Mouse (Mus musculus): Measurements from ENCODE around the gene Pax8. TPM values are rescaled to one million over a fixed set of nuclear protein-coding genes. Genes with fewer than 3 reads are reported as not detected.

Gene Pax8
- polyA plus RNA-seq (2014; fragmentation: Nextera tagmentation; extraction: Ambion mirVana) = 4.5 and 5.4 TPM in 2 replicates

GRCm38 (mm10) chr2:24475420-24475819 is at the start of gene Pax8:
TSS of gene Pax8 (minus strand) at chr2:24475599.
- peak within 1 kb of the TSS; percentile 37 for H3K4me3 ChIP-seq (replicated peaks; ENCODE audit: low read depth, low read length)

GRCm38 (mm10) chr2:24521430-24522226 is 46.2 kb upstream of the Pax8 start:
- peak; percentile 82 for ATAC-seq (ENCODE audit: low FRiP score, low TSS enrichment)
- Histone ChIP-seq H3K4me2 (ENCODE audit: low read length) (peak overlapping the region; percentile 81), H3K9ac (replicated peaks; ENCODE audit: low read length) (peak overlapping the region; percentile 51), H3K27me3 (ENCODE audit: control insufficient read depth, insufficient read depth, low read length) (no peaks in the 10 kb centered on the region), H3K4me1 (ENCODE audit: control insufficient read depth, insufficient read depth, low read length) (0 out of 2 replicates have a peak, but pooled peaks cover 4% of the 10 kb centered on the region), H3K4me3 (replicated peaks; ENCODE audit: low read depth, low read length) (peak overlapping the region; percentile 43), H3K27ac (replicated peaks; ENCODE audit: low read depth, low read length) (peak overlapping the region; percentile 41; the same call in 1 of the 2 replicates), H3K9me3 (ENCODE audit: control insufficient read depth, low read length) (no peaks in the 10 kb centered on the region), H3K36me3 (ENCODE audit: control insufficient read depth, insufficient read depth, low read length) (no peaks in the 10 kb centered on the region)
- 1% methylated on average over 33 of the region's 33 CpGs for WGBS
- DNase-seq = peak; percentile 77

More at GRCm38 (mm10) chr2:24475420-24475819, at the start of gene Pax8:
- Histone ChIP-seq H3K9me3 (ENCODE audit: control insufficient read depth, low read length) (no peaks in the 10 kb centered on the region), H3K36me3 (ENCODE audit: control insufficient read depth, insufficient read depth, low read length) (no peaks in the 10 kb centered on the region), H3K9ac (replicated peaks; ENCODE audit: low read length) (no peak within 1 kb of the TSS; the same call in 1 of the 2 replicates), H3K4me1 (ENCODE audit: control insufficient read depth, insufficient read depth, low read length) (peaks cover 15% of the 10 kb centered on the region; the same call in 1 of the 2 replicates), H3K4me2 (ENCODE audit: low read length) (peak within 1 kb of the TSS; percentile 61), H3K27me3 (ENCODE audit: control insufficient read depth, insufficient read depth, low read length) (peaks cover 54% of the 10 kb centered on the region), H3K27ac (replicated peaks; ENCODE audit: low read depth, low read length) (0 out of 2 replicates have a peak within 1 kb of the TSS, but pooled peaks have one; percentile 32)
- ATAC-seq (ENCODE audit: low FRiP score, low TSS enrichment) = peak; percentile 24; the same call in 1 of the 2 replicates
- WGBS = 14% methylated on average over 9 of the region's 9 CpGs
- peak; percentile 21 for DNase-seq

GRCm38 (mm10) chr2:24520576-24521272 is 45.3 kb upstream of the Pax8 start:
- no peaks in the 10 kb centered on the region for H3K9me3 ChIP-seq (ENCODE audit: control insufficient read depth, low read length)
- peak overlapping the region; percentile 51 for H3K9ac ChIP-seq (replicated peaks; ENCODE audit: low read length)
- peak overlapping the region; percentile 81 for H3K4me2 ChIP-seq (ENCODE audit: low read length)
- no peaks in the 10 kb centered on the region for H3K36me3 ChIP-seq (ENCODE audit: control insufficient read depth, insufficient read depth, low read length)
- ATAC-seq (ENCODE audit: low FRiP score, low TSS enrichment) (peak; percentile 62; the same call in 1 of the 2 replicates), DNase-seq (peak; percentile 31)
- peak overlapping the region; percentile 41; the same call in 1 of the 2 replicates for H3K27ac ChIP-seq (replicated peaks; ENCODE audit: low read depth, low read length)
- 0 out of 2 replicates have a peak, but pooled peaks cover 4% of the 10 kb centered on the region for H3K4me1 ChIP-seq (ENCODE audit: control insufficient read depth, insufficient read depth, low read length)
- H3K4me3 ChIP-seq (replicated peaks; ENCODE audit: low read depth, low read length) = peak overlapping the region; percentile 43
- WGBS = 34% methylated on average over 9 of the region's 9 CpGs
- H3K27me3 ChIP-seq (ENCODE audit: control insufficient read depth, insufficient read depth, low read length) = no peaks in the 10 kb centered on the region

GRCm38 (mm10) chr2:24516946-24517345 is 41.5 kb upstream of the Pax8 start:
- Histone ChIP-seq H3K4me1 (ENCODE audit: control insufficient read depth, insufficient read depth, low read length) (0 out of 2 replicates have a peak, but pooled peaks cover 4% of the 10 kb centered on the region), H3K4me2 (ENCODE audit: low read length) (no peak overlapping the region), H3K36me3 (ENCODE audit: control insufficient read depth, insufficient read depth, low read length) (no peaks in the 10 kb centered on the region), H3K27ac (replicated peaks; ENCODE audit: low read depth, low read length) (no peak overlapping the region), H3K4me3 (replicated peaks; ENCODE audit: low read depth, low read length) (no peak overlapping the region), H3K9ac (replicated peaks; ENCODE audit: low read length) (no peak overlapping the region), H3K9me3 (ENCODE audit: control insufficient read depth, low read length) (no peaks in the 10 kb centered on the region), H3K27me3 (ENCODE audit: control insufficient read depth, insufficient read depth, low read length) (no peaks in the 10 kb centered on the region)
- ATAC-seq (ENCODE audit: low FRiP score, low TSS enrichment) = no peak
- DNase-seq = no peak
- WGBS = 86% methylated on average over 3 of the region's 3 CpGs

GRCm38 (mm10) chr2:24507359-24507758 is 32.0 kb upstream of the Pax8 start:
- WGBS = 72% methylated on average over 3 of the region's 3 CpGs

GRCm38 (mm10) chr2:24502963-24503471 is 27.6 kb upstream of the Pax8 start:
- 3% methylated on average over 5 of the region's 5 CpGs for WGBS
- no peaks in the 10 kb centered on the region for H3K27me3 ChIP-seq (ENCODE audit: control insufficient read depth, insufficient read depth, low read length)
- peak; percentile 50 for DNase-seq

More at GRCm38 (mm10) chr2:24507359-24507758, 32.0 kb upstream of the Pax8 start:
- no peaks in the 10 kb centered on the region for H3K27me3 ChIP-seq (ENCODE audit: control insufficient read depth, insufficient read depth, low read length)
- no peak overlapping the region for H3K9ac ChIP-seq (replicated peaks; ENCODE audit: low read length)
- peaks cover 8% of the 10 kb centered on the region; the same call in 1 of the 2 replicates for H3K4me1 ChIP-seq (ENCODE audit: control insufficient read depth, insufficient read depth, low read length)
- no peak overlapping the region for H3K4me3 ChIP-seq (replicated peaks; ENCODE audit: low read depth, low read length)
- H3K4me2 ChIP-seq (ENCODE audit: low read length) = no peak overlapping the region
- ATAC-seq (ENCODE audit: low FRiP score, low TSS enrichment) (no peak), DNase-seq (peak; percentile 22)
- H3K36me3 ChIP-seq (ENCODE audit: control insufficient read depth, insufficient read depth, low read length) = no peaks in the 10 kb centered on the region
- H3K27ac ChIP-seq (replicated peaks; ENCODE audit: low read depth, low read length) = no peak overlapping the region
- H3K9me3 ChIP-seq (ENCODE audit: control insufficient read depth, low read length) = no peaks in the 10 kb centered on the region

GRCm38 (mm10) chr2:24500921-24501320 is 25.5 kb upstream of the Pax8 start:
- DNase-seq (no peak), ATAC-seq (ENCODE audit: low FRiP score, low TSS enrichment) (no peak)
- Histone ChIP-seq H3K4me1 (ENCODE audit: control insufficient read depth, insufficient read depth, low read length) (peaks cover 8% of the 10 kb centered on the region; the same call in 1 of the 2 replicates), H3K4me3 (replicated peaks; ENCODE audit: low read depth, low read length) (no peak overlapping the region), H3K9ac (replicated peaks; ENCODE audit: low read length) (no peak overlapping the region), H3K4me2 (ENCODE audit: low read length) (no peak overlapping the region), H3K9me3 (ENCODE audit: control insufficient read depth, low read length) (no peaks in the 10 kb centered on the region), H3K36me3 (ENCODE audit: control insufficient read depth, insufficient read depth, low read length) (no peaks in the 10 kb centered on the region), H3K27ac (replicated peaks; ENCODE audit: low read depth, low read length) (no peak overlapping the region), H3K27me3 (ENCODE audit: control insufficient read depth, insufficient read depth, low read length) (no peaks in the 10 kb centered on the region)
- WGBS = 76% methylated on average over 2 of the region's 2 CpGs

More at GRCm38 (mm10) chr2:24502963-24503471, 27.6 kb upstream of the Pax8 start:
- Histone ChIP-seq H3K4me1 (ENCODE audit: control insufficient read depth, insufficient read depth, low read length) (peaks cover 8% of the 10 kb centered on the region; the same call in 1 of the 2 replicates), H3K27ac (replicated peaks; ENCODE audit: low read depth, low read length) (no peak overlapping the region), H3K4me2 (ENCODE audit: low read length) (no peak overlapping the region), H3K9ac (replicated peaks; ENCODE audit: low read length) (no peak overlapping the region), H3K36me3 (ENCODE audit: control insufficient read depth, insufficient read depth, low read length) (no peaks in the 10 kb centered on the region), H3K9me3 (ENCODE audit: control insufficient read depth, low read length) (no peaks in the 10 kb centered on the region), H3K4me3 (replicated peaks; ENCODE audit: low read depth, low read length) (no peak overlapping the region)
- peak; percentile 76 for ATAC-seq (ENCODE audit: low FRiP score, low TSS enrichment)

- 54% methylated on average over 6 of the region's 6 CpGs for WGBS
- H3K4me3 ChIP-seq (replicated peaks; ENCODE audit: low read depth, low read length) = no peak overlapping the region
- no peaks in the 10 kb centered on the region for H3K9me3 ChIP-seq (ENCODE audit: control insufficient read depth, low read length)
- DNase-seq (peak; percentile 48), ATAC-seq (ENCODE audit: low FRiP score, low TSS enrichment) (no peak)
- no peaks in the 10 kb centered on the region for H3K36me3 ChIP-seq (ENCODE audit: control insufficient read depth, insufficient read depth, low read length)
- no peaks in the 10 kb centered on the region for H3K4me1 ChIP-seq (ENCODE audit: control insufficient read depth, insufficient read depth, low read length)
- no peaks in the 10 kb centered on the region for H3K27me3 ChIP-seq (ENCODE audit: control insufficient read depth, insufficient read depth, low read length)
- H3K27ac ChIP-seq (replicated peaks; ENCODE audit: low read depth, low read length) = no peak overlapping the region
- H3K4me2 ChIP-seq (ENCODE audit: low read length) = no peak overlapping the region
- H3K9ac ChIP-seq (replicated peaks; ENCODE audit: low read length) = no peak overlapping the region
These were observed 15.2 kb upstream of the Pax8 start for GRCm38 (mm10) chr2:24490564-24490963.

All from midbrain, embryonic 14.5 days (tissue).